Mouse (Mus musculus) liver, postnatal 0 days (tissue): ENCODE results near the gene 3110082J24Rik.

ENCODE experiments used
- CTCF ChIP-seq: sonication (generic); IDR thresholded peaks from 2 replicates; pipeline ENCODE4 v1.5.1; 2016; ENCODE audit warnings: antibody characterized with exemption, low read depth
- EP300 ChIP-seq: IDR thresholded peaks from 2 replicates; pipeline ENCODE4 v1.6.1; 2016; ENCODE audit warnings: antibody characterized with exemption, low read depth, mild to moderate bottlenecking

GRCm38 (mm10) chr5:30155395-30155792, 49.5 kb upstream of the 3110082J24Rik start:
- TF ChIP-seq EP300 (no peak), CTCF (no peak)
